Mouse (Mus musculus): ENCODE results near the gene Ypel2.
A peak's percentile ranks its signal among the peaks of the same experiment; 100 is the strongest.

Gene Ypel2

DNA sequence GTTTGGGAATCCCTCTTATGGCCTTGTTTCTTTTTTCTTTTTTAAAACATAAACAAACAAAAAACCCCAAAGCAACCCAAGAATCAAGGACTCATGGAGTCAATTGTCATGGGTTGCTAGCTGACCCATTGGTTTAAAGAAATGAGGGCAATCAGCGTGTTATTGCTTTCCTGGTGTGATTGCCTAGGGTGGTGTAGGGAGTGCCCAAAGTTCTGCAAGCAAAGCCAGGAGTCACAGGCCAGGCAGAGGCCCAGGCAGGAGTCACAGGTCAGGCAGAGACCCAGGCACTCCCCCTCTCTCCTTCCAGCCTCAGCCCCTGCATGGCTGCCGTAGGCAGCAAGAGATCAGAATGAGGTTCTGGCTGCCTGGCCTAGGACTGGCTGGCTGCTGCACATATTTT is 58.6 kb downstream of the Ypel2 start:
- DNase-seq (ENCODE audit: extremely low read depth, insufficient read length, low spot score): no peak

DNA sequence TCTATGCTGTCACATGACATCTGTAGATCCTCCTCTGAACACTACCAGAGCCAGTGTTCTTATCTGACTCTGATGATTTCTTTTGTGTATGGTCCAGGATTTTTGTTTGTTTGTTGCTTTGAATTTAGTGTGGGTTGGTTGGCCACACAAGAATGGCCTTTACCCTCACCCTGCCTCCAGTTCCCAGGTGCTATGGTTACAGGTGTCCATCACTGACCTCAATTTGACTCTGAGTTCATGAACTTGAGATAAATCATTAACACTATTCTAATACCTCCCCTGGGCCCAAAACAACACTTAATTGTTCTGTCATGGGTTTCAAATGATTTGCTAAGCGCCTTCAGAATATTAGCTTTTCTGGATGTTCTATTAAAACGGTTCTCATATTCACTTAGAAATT is 61.3 kb downstream of the Ypel2 start:
- no peak for DNase-seq (ENCODE audit: extremely low read depth, insufficient read length, low spot score)

DNA sequence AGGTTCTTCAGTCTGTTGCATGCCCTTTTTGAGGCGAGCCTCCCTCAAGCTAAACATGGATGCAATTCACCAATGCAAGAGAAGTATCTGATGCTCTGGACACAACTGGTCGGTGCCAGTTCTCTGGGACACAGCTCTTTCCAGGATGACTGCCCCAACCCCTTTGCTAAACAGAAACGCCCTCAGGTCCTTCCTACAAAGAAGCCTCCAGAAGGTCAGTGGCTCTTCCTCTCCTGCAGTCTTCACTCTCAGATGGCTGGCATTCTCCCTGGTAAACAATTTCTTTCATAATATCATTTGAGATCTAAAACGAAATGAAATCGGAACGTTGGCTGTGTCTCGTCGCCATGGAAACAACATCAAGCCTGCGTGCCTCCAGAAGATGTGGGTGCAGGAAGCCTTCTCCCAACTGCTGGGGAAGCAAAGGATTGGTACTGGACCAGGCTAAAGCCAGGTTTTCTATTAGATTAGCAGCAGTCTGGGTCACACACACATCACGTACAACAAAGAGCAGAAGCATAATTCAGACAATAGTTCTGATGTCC is 62.8 kb downstream of the Ypel2 start:
- no peak for DNase-seq (ENCODE audit: extremely low read depth, insufficient read length, low spot score)

DNA sequence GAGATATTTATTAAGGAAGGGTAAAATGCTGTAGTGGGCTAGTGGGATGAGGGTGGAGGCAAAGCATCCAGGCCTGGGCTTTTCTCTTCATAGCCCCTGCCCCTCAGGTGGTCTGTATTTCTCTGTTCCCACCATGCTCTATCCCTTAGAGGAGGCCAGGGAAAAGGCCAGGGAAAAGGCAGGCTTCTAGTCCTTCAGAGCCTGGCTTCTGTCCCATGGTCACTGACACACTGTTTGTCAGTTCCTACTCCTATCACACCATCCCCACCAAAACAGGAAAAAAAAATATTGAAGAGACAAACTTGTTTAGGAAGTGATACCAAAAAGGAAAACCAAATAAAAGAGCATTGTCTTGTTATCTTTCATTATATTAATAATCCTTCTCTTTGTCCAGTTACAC is 63.5 kb downstream of the Ypel2 start:
- DNase-seq (ENCODE audit: extremely low read depth, insufficient read length, low spot score): no peak

DNA sequence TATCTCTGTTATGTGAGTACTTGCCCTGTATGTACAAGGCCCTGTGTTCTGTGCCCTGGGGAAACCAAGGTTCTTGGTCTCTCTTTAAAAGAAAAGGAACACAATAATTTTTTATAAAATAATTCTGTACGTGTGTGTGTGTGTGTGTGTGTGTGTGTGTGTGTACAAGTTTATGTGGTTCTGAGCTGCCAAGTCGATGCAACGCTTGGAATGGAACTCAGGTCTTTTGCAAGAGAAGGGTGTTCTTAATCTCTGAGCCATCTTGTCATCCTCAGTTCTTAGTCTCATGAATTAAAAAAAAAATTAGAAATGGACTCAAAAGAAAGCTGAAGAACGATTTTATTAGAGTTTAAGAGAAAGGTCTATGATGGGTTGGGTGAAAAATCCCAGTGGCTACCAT is 64.0 kb downstream of the Ypel2 start:
- no peak for DNase-seq (ENCODE audit: extremely low read depth, insufficient read length, low spot score)

DNA sequence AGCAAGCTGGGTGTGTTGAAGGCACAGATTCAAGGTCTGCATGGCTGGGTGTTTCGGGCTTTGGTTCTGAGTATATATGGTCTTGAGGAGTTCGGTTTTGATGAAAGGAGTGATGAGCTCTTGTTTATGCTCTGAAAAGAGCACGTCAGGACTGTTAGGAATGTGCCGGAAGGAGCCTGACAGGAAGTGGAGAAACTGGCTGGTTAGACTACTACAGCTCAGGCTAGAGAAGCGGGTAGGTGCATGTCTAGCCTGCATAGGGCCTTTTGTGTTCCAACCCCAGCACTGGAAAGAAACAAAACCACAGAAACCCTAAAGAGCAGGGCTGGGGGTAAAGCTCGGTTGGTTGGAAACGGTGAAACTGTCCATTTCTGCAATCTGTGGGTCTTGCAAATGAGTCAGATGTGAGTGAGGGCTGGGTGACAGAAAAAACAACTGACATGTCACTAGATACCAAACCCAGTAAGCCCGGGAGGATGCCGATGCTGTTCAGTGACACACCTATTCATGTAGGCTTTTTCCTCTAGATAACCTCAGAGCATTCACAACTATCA is 68.3 kb downstream of the Ypel2 start:
- DNase-seq (ENCODE audit: extremely low read depth, insufficient read length, low spot score): peak; percentile 41

DNA sequence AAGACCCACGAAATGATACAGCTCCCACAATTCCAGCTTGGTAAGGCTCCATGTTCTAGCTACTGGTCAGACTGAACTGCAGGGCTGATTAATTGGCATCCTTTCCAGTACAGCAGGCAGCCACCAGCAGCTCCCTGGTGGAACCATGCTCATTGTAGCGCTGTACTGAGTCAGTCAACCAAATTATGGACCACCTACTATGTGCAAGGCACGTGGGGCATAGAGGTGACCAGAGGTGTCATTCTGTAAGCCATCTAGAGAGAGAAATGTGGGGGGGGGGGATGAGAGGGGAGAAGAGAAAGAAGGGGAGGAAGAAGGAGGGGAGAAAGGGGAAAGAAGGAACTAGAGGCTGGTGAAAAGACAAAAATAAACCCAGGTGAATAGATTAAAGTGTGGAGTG is 68.9 kb downstream of the Ypel2 start:
- DNase-seq (ENCODE audit: extremely low read depth, insufficient read length, low spot score): no peak

DNA sequence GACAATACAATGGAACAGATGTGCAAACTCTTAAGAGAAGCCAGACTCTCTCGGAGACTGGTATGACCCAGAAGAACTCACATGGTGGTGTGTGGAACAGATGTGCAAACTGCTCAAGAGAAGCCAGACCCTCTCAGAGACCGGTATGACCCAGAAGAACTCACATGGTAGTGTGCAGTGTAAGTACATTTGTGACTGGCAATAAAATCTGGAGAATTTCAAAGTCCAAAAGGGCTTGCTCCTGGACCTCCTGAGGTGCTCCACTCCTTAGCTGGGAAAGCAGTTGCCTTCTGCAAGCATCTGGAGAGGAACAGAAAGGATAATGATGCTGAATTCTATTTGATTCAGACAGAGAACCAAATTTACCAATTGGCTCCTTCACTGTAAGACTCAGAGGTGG is 69.9 kb downstream of the Ypel2 start:
- no peak for DNase-seq (ENCODE audit: extremely low read depth, insufficient read length, low spot score)

DNA sequence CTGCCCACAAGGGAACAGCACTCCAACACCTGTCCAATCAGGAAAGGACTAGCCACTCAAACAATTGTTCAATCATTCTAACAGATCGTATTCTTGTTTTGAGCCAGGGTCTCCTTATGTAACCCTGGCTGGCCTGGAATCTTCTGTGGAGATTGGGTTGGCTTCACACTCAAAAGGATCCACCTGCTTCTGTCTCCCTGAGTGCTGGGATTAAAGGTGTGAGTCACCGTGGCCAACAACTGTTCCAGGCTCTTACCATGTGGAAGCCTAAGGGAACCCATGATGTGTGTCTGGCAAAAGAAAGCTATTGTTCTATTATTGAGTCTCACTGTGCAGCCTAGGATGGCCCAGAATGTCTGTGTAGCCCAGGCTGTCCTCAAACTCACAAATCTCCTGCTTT is 71.5 kb downstream of the Ypel2 start:
- DNase-seq (ENCODE audit: extremely low read depth, insufficient read length, low spot score): no peak

DNA sequence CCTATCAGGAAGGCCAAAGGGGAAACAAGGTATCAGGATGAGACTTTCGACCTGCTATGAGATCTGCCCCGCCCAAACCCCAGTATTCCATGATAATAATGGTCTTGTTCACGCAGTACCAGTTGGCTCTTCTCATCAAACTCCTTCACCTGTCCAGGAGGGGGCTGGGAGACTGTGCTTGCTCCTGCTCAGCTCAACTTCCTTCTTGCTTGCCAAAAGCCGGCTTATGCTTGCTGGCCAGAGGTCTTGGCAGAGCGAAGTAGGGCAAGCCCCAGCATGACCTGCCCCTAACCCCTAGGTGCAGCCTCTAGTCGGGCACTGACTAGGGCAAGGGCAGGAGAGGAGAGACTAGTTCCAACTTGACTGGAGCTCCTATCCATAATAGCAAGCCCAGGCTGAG is 72.2 kb downstream of the Ypel2 start:
- no peak for DNase-seq (ENCODE audit: extremely low read depth, insufficient read length, low spot score)

DNA sequence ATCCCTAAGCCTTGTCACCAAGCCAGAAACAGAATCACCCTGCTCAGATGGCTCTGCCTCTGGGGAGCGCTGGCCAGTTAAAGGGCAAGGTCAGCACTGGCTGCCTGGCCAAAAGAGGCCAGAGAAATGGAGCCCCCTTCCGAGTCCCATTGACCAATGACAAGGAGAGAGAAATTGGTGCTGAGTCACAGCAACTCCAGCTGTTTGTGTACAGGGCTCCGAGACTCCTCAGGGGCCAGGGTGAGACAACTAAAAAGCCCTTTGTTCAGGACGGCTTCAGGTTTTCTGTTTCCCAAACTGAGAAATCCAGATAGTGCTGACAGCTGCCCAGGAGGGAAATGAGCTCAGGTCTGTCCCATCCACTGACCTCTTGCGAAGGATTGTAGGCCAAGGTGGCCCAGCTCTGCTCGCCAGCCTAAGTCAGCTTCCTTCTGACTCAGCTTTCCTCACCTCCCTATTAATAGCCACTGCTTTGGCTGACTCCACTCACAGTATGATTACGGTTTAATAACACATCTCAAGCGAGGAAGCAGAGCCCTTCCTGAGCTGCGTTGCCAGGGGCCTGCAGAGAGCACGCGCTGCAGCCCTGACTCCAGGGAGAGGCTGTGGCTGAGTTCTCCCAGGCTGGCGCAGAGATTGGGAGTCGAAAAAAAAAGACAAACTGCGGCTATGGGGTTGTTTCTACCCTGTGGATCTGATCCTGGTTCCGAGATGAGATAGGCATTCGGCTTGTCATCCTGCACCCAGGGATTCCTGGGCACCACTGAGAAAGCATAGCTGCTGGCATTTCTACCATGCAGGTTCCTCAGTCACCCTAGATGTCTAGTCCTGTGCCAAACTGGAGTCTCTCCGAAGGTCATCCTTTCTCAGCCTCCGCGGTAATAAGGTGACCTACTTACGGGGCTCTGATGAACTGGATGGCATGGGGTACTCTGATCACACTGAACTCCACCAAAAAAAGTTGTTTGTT is 73.1 kb downstream of the Ypel2 start:
- peak; percentile 84 for DNase-seq (ENCODE audit: extremely low read depth, insufficient read length, low spot score)

DNA sequence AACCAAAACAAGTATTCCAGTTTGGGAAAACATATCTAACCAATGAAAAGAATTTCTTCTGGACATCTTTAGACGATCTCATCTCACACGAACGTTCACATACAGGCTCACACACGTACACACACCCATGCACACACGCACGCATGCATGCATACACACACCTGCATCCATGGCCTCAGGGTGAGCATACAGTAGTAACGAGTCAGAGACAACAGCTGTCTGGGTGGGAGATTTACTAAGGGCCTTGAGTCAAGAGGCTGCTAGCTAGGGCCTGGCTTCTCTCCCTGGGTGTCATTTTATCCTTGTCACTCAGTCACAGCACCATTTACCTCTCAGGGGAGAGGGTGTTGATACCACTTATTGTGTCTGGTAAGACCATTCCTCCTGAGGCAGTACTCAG is 74.0 kb downstream of the Ypel2 start:
- no peak for DNase-seq (ENCODE audit: extremely low read depth, insufficient read length, low spot score)

DNA sequence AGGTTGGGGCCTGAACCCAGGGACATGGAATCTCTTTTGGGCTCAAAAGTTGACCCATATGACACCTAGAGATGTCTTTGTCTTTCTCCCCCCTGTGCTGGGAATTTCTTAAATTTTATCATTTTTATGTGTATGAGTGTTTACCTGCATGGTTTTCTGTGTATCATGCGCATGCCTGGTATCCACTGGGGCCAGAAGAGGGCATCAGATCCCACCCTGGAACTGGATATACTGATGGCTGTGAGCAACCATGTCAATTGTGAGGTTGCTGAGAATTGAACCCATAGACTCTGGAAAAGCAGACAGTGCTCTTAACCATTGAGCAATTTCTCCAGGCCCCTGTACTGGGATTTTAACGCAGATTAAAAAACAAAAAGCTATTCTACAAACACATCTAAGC is 76.0 kb downstream of the Ypel2 start:
- no peak for DNase-seq (ENCODE audit: extremely low read depth, insufficient read length, low spot score)

DNA sequence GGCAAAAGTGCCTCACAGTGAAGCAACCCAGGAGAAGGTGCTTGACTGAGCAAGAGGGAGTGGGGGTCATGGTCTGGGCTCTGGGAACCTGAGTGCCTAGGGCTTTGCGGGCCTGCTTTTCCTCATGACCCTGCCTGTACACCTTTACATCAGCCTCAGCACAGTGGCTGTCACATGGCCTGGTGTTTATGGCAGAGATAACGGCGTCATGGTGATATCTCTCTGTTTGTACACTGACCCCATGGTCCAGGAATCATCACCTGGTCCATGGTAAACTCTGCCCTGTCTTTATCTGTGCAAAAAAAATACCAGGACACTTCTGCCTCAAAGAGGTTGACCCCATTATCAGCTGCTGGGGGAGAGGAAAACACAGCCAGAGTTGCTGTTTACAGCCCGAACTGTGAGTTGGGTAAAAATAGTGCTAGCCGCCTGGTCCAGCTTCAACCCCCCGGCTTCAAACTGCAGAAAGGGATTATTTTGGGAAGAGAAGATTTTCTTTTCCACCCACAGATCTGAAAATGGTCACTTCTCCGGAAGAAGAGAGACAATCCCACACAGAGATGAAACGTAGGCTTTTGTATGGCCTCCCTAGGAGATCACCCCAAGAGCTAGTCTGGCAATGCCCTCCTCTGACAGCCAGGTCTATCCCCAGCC is 76.8 kb downstream of the Ypel2 start:
- no peak for DNase-seq (ENCODE audit: extremely low read depth, insufficient read length, low spot score)

DNA sequence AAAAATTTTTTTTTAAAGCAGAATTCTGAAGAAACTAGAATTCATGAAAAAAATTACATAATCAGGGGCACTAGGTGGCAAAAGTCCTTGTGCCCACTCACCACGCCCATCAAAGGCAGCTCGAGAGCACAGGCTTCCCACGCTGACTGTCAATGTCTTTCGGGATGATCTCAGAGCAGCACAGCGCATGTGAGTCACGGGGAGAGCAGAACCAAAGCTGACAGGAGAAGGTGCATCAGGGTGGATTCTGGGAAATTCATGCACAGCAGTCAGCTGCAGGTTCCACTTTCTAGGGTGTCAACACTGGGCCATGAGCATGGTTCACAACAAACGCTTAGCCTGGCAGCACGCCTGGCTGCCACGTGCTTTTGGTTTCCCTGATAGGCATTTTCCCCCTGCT is 79.2 kb downstream of the Ypel2 start:
- DNase-seq (ENCODE audit: extremely low read depth, insufficient read length, low spot score): no peak

DNA sequence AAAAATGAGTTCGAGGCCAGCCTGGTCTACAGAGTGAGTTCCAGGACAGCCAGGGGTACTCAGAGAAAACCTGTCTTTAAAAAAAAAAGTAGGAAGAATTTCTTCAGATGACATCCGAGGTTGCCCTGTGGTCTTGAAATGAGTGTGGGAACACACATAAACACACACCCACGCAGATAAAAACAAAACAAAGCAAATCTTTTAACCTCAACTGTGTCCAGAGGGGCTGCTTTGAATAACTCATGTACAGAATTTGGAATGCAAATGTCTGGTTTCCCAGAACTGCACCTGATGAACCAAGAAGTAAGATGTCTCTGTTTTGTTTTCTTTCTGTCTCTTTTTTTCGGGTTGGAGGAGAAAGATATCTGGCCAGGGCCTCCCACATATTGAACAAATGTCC is 83.3 kb downstream of the Ypel2 start:
- no peak for DNase-seq (ENCODE audit: extremely low read depth, insufficient read length, low spot score)

DNA sequence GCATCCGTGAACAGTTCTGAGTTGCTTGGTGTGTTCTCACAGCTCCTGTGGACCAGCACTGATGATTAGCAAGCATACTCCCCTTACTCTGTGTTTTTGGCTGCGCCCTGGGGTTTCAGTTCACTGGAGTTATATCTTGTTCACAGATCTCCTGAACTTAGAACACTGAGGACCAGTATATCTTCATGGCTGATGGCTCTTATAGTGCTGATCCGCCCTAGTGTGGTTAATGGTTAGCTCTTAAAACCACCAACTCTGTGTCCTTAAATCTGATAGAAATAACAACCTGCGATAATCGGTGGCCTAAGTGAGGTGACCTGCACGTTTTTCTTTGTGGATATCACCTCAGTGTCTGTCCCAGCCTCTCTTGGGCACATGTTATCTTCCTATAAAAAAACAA is 84.5 kb downstream of the Ypel2 start:
- DNase-seq (ENCODE audit: extremely low read depth, insufficient read length, low spot score): no peak

DNA sequence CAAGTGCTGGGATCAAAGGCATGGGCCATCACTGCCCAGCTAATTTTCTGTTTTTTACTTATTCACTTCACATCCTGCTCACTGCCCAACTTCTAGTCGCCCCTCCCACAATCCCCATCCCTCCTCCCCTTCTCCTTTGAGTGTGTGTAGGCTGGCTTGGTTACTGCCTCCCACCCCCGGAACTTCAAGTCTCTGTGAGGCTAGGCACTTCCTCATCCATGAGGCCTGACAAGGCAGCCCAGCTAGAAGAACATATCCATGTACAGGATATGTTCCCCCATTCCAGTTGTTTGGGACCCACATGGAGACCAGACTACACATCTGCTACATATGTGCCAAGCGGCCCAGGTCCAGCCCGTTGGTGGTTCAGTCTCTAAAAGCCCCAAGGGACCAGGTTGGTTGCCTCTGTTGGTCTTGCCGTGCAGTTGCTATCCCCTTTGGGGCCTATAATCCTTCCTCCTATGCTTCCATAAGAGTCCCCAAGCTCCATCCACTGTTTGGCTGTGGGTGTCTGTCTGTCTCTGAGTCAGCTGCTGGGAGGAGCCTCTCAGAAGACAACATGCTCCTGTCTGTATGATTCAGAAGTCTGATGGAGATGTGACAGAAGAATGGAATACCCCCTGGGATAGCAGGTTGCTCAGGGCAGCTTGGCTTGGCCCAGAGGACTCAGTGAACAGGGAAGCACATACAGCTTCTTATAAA is 85.5 kb downstream of the Ypel2 start:
- peak; percentile 40 for DNase-seq (ENCODE audit: extremely low read depth, insufficient read length, low spot score)

DNA sequence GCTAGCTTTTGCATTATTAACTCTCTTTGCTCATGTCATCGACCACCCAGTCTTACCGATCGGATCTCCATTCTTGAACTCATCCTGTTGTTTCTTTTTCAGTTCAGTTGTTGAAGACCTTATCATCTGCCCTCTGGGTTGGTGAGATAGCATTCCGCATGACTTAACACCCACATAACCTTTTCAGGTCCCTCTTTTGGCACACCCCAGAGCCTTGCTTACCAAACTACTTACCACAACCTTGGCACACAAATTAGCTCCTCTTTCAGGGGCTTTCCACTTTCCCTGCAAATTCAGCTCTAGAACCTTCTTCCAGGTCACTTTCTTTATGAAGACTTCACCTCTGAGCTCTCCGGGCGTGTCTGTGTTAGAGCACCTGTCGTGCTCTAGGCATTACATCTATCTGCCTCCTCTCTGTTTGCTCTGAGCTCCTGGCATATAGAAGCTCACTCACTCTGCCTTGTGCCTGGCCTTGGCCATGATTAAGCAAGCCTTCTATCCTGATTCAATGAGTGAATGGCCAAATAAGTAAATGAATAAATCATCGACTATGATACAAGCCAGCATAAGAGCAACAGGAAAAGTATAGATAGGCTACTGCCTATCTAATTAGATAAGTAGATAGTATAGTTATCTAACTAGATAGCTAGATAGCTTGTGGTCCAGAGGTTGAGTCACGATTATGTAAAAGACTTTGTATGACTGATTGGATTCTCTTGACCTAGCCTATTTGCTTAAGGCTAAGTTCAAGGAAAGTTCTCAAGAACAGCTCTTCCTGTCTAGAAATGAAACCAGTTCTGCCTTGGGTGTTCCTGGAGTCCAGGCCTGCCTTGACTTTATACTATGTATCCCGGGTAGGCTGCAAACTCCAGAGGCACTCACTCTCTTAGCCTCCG is 86.5 kb downstream of the Ypel2 start:
- DNase-seq (ENCODE audit: extremely low read depth, insufficient read length, low spot score): peak; percentile 34

DNA sequence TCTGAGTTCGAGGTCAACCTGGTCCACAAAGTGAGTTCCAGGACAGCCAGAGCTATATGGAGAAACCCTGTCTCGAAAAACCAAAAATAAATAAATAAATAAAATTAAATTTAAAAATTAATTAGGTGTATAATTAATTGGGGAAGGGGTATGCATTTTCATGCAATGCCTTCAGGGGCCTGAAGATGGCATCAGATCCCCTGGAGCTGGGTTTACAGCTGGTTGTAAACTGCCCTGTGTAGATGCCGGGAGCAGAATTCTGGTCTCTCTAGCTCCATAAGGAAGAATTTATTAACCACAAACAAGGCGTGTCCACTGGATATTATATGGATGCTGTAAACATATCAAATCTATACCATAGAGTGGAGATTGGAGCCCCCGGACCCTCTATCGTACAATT is 87.2 kb downstream of the Ypel2 start:
- DNase-seq (ENCODE audit: extremely low read depth, insufficient read length, low spot score): no peak

Data from 3134 (cell line).